Mouse (Mus musculus) CD4-positive, CD25-positive, alpha-beta regulatory T cell (primary cell): ENCODE data around the gene Olfr901. TPM values are rescaled to one million over a fixed set of nuclear protein-coding genes. Genes with fewer than 3 reads are reported as not detected.

Experiments used
- polyA plus RNA-seq: library from polyadenylated mRNA; unstranded; fragments of 100-300 nt; shearing (Covaris generic); gene quantifications from one replicate; pipeline ENCODE4 v1.2.1, GENCODE M21; 2017

Olfr901 gene
- not detected for polyA plus RNA-seq

DNA sequence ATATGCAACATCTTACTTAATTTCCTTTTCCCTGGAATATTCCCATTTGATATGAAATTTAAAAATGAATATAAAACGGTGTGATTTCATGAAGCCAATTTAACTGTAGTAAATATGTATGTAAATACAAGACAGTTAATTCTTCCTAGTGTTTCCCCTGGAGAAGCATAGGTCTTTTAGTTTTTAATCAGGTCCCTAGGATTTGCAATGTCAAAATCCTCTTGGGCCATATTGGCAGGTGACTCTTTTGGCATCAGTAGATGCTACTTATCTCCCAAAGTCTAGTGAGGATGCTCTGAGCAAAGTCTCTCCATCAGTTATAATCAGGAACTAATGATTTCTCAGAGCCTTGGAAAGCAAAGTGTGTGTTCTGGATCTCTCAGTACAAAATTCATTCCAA lies at the start of gene Olfr901:
Gene Olfr901 (plus strand): TSS at position 301 of the 400 bp plus-strand sequence.

DNA sequence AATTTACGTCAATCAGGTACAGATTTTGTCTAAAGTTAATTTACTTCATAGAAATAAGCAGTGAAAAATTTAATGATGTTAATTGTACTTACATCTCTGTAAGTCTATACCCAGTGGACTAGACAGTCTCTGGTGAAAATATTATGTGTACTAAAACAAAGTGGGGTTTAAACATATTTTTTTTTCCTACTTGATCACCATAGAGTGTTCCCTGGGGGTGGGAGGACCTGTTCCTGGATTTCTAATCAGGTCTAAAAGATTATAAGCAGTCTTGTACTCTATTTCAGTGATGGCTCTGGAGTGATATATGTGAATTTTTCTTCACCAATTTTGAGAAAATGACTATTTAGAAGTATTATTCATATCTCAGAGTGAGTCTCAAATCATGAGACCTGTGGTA lies 27.9 kb upstream of the Olfr901 start, which contains the start of gene Olfr147:
Gene Olfr147 (plus strand): TSS at position 301 of the 400 bp plus-strand sequence.

DNA sequence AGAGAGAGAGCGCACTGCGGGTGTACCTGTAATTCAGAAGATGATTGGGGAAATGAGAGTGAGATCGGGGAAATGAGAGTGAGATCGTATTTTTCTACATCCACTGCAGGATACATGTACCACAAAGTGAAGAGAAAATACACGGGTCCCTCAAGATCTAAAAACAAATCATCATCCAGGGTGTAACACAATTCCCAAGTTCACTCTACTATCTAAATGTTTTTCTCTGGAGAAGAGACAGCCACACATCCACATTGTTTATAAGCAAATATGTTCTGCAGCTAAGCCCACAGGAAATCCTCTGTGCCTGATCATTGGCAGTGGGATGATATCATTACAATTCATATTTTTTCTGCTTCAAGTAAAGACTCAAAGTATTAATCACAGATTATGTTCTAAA lies 18.1 kb downstream of the Olfr901 start, which contains the start of gene Olfr902:
Gene Olfr902 (plus strand): TSS at position 301 of the 400 bp plus-strand sequence.

DNA sequence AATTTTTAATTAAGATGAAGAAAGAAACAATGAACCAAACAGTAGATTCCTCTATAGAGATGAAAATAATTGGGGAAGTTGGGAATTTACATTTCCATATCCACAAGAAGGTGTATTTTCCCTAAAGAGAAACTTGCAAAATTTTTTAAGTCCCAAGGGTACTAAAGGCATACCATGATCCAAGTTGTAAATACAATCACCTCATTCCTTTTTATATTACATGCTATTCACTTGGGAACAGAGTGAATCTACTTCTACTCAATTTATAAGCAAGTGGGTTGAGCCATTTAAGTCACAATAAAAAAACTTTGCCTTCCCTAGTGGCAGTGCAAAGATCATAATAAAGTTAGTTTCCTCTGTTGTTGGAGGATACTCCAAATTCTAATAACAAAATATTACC lies 33.6 kb downstream of the Olfr901 start, which contains the start of gene Olfr904:
Gene Olfr904 (plus strand): TSS at position 301 of the 400 bp plus-strand sequence.

DNA sequence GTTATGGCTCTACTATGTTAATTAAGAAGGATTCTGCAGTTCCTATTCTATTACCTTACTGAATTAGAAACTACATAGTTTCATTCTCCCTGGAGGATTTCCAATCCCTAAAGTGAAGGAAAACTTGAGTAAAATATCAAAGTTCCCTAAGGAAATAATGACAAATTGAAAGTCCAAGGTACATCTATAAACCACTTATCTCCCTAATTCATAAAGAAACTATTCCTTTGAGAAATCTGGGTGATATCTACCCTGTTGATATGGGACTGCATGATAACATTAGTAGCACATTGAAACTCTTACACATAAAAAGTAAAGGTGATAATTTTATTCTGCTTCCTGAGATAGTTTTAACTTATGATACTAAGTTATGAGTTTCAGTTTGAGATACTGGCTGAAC lies 41.6 kb downstream of the Olfr901 start, which contains the start of gene Olfr905:
Gene Olfr905 (plus strand): TSS at position 301 of the 400 bp plus-strand sequence.

Other genes with a start within 250 kb of the Olfr901 start
- gene Olfr891, start 248.6 kb upstream of the Olfr901 start, polyA plus RNA-seq = not detected
- not detected for gene Olfr893, start 221.1 kb upstream of the Olfr901 start, polyA plus RNA-seq
- gene Olfr894, start 211.4 kb upstream of the Olfr901 start, polyA plus RNA-seq = not detected
- gene Olfr143, start 176.7 kb upstream of the Olfr901 start, polyA plus RNA-seq = not detected
- not detected for gene Olfr895, start 161.6 kb upstream of the Olfr901 start, polyA plus RNA-seq
- not detected for gene Olfr896-ps1, start 138.3 kb upstream of the Olfr901 start, polyA plus RNA-seq
- gene Olfr25, start 100.4 kb upstream of the Olfr901 start, polyA plus RNA-seq = 0.07 TPM
- 0.12 TPM for gene Olfr898, start 81.0 kb upstream of the Olfr901 start, polyA plus RNA-seq
- gene Olfr250, start 62.6 kb upstream of the Olfr901 start, polyA plus RNA-seq = 0.06 TPM
- 0.08 TPM for gene Olfr251, start 52.4 kb upstream of the Olfr901 start, polyA plus RNA-seq
- gene Olfr147, start 27.8 kb upstream of the Olfr901 start, polyA plus RNA-seq = 0.14 TPM
- not detected for gene Olfr902, start 18.2 kb downstream of the Olfr901 start, polyA plus RNA-seq
- gene Olfr904, start 33.7 kb downstream of the Olfr901 start, polyA plus RNA-seq = 0.07 TPM
- gene Olfr905, start 41.7 kb downstream of the Olfr901 start, polyA plus RNA-seq = 0.14 TPM
- gene Olfr906, start 57.6 kb downstream of the Olfr901 start, polyA plus RNA-seq = not detected
- gene Olfr907, start 66.3 kb downstream of the Olfr901 start, polyA plus RNA-seq = not detected
- gene Olfr911-ps1, start 92.1 kb downstream of the Olfr901 start, polyA plus RNA-seq = not detected
- not detected for gene Olfr910, start 108.4 kb downstream of the Olfr901 start, polyA plus RNA-seq
- 0.08 TPM for gene Olfr912, start 150.7 kb downstream of the Olfr901 start, polyA plus RNA-seq
- not detected for gene Olfr913, start 163.3 kb downstream of the Olfr901 start, polyA plus RNA-seq
- not detected for gene Olfr914, start 175.6 kb downstream of the Olfr901 start, polyA plus RNA-seq
- gene Olfr916, start 230.4 kb downstream of the Olfr901 start, polyA plus RNA-seq = 0.08 TPM
- gene Olfr917, start 236.4 kb downstream of the Olfr901 start, polyA plus RNA-seq = not detected
- not detected for gene Olfr918, start 245.1 kb downstream of the Olfr901 start, polyA plus RNA-seq